Mouse (Mus musculus): ENCODE data around the gene Tecpr1.

DNA sequence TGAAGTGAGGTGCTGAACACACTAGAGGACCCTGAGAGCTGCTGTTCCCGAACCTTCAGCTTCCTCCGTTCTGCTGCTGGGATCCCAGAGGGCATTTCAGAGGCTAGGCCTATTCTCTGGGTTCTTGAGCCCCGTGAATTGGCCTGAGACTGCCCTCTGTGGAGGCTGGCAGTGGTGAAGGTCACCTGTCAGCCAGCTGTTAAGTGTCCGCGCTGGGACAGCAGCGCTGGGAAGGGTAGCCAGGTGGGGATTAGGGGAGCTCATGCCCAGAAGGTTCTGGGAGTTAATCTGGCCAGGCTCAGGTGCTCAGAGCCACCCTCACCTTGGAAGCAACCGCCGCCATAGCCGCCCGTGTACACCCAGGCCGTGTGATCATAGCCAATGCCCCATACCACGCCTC is 19.1 kb downstream of the Tecpr1 start:
- TF ChIP-seq CTCF (IDR thresholded peaks at IDR 0.05; ENCODE audit: extremely low read depth, insufficient read depth, low read length) (no peak), POLR2A (IDR thresholded peaks at IDR 0.05; ENCODE audit: extremely low read depth, insufficient read depth, low read length) (no peak)
